Mouse (Mus musculus) right cerebral cortex, postnatal 25 days (tissue): ENCODE measurements at regions not wholly inside any gene's neighbourhood (a gene's known extent, or its start where the extent isn't known, plus 50 kb on each side); places are given as distances from the start of the nearest gene placed in this dataset.
"Not testable (repeated sequence)": the region's sequence is repeated elsewhere in the genome, so short reads cannot be mapped to it uniquely, and the experiment has no call there.

Source experiments
- DNase-seq: peaks from one replicate; pipeline ENCODE4 v3.0.0; 2022

- DNase-seq = no peak
These were observed 134.1 kb downstream of the Snx18 start for GRCm38 (mm10) chr13:113484159-113484762.

GRCm38 (mm10) chr13:113482911-113483310, 135.5 kb downstream of the Snx18 start:
- DNase-seq = peak; percentile 25

- no peak for DNase-seq
These were observed 140.4 kb downstream of the Snx18 start for GRCm38 (mm10) chr13:113477901-113478510.

- DNase-seq = no peak
These were observed 147.4 kb downstream of the Snx18 start for GRCm38 (mm10) chr13:113470822-113471557.

GRCm38 (mm10) chr13:113464190-113465064, 153.9 kb downstream of the Snx18 start:
- DNase-seq = peak; percentile 17

GRCm38 (mm10) chr13:113463420-113463819, 154.9 kb downstream of the Snx18 start:
- DNase-seq = no peak

- DNase-seq = no peak
These were observed 161.7 kb downstream of the BC067074 start for GRCm38 (mm10) chr13:113454490-113455295.

GRCm38 (mm10) chr13:113448378-113448777, 155.4 kb downstream of the BC067074 start:
- no peak for DNase-seq

GRCm38 (mm10) chr13:113446226-113446625, 153.3 kb downstream of the BC067074 start:
- DNase-seq = no peak

GRCm38 (mm10) chr13:113444481-113444880, 151.5 kb downstream of the BC067074 start:
- not testable (repeated sequence) for DNase-seq

GRCm38 (mm10) chr13:113443078-113443477, 150.1 kb downstream of the BC067074 start:
- no peak for DNase-seq

GRCm38 (mm10) chr13:113442169-113442568, 149.2 kb downstream of the BC067074 start:
- no peak for DNase-seq

- no peak for DNase-seq
These were observed 147.2 kb downstream of the BC067074 start for GRCm38 (mm10) chr13:113440137-113440536.

GRCm38 (mm10) chr13:113439516-113439915, 146.6 kb downstream of the BC067074 start:
- DNase-seq = no peak

GRCm38 (mm10) chr13:113438872-113439271, 145.9 kb downstream of the BC067074 start:
- no peak for DNase-seq

GRCm38 (mm10) chr13:113436288-113436687, 143.3 kb downstream of the BC067074 start:
- DNase-seq = no peak

GRCm38 (mm10) chr13:113435117-113435516, 142.2 kb downstream of the BC067074 start:
- no peak for DNase-seq

- DNase-seq = no peak
These were observed 140.5 kb downstream of the BC067074 start for GRCm38 (mm10) chr13:113433456-113433855.

- DNase-seq = no peak
These were observed 136.7 kb downstream of the BC067074 start for GRCm38 (mm10) chr13:113429615-113430014.
